1 mouse cellular context compared by ENCODE assay signal in genomic region chr2:83723921-83724826, GRCm38 (mm10).
TF ChIP-seq lines count a peak whose summit lies in the region.

Gene Itgav (plus strand): TSS chr2:83724397.

TF ChIP-seq in CH12.LX, 34 proteins besides CTCF, POLR2A, EP300 and RAD21 (continued from another document):
- TF ChIP-seq USF2 (conservative IDR thresholded peaks at IDR 0.05; ENCODE audit: low read depth, low read length) (no peak), CHD2 (IDR thresholded peaks at IDR 0.05; ENCODE audit: low read length) (peak; percentile 41; the same call in 1 of the 2 replicates), MXI1 (IDR thresholded peaks at IDR 0.05; ENCODE audit: low read depth, low read length) (no peak), MAX (IDR thresholded peaks at IDR 0.05; ENCODE audit: low read length) (peak; percentile 37; the same call in 1 of the 2 replicates), MAFK (IDR thresholded peaks at IDR 0.05; ENCODE audit: insufficient replicate concordance, low read length) (no peak), RCOR1 (conservative IDR thresholded peaks at IDR 0.05; ENCODE audit: low read depth, low read length) (peak; percentile 63; the same call in 1 of the 2 replicates), UBTF (IDR thresholded peaks at IDR 0.05; ENCODE audit: low read depth, low read length) (peak; percentile 97), IRF4 (IDR thresholded peaks at IDR 0.05; ENCODE audit: low read depth, low read length) (peak; percentile 66; the same call in 1 of the 2 replicates), MYC (IDR thresholded peaks at IDR 0.05; ENCODE audit: low read depth, low read length) (0 out of 2 replicates have a peak, but pooled peaks have one; percentile 23), GABPA (IDR thresholded peaks at IDR 0.05; ENCODE audit: insufficient replicate concordance, low read depth, low read length) (no peak), TCF12 (IDR thresholded peaks at IDR 0.05; ENCODE audit: low read depth, low read length) (peak; percentile 82), KAT2A (IDR thresholded peaks at IDR 0.05; ENCODE audit: insufficient replicate concordance, low read length) (0 out of 2 replicates have a peak, but pooled peaks have one; percentile 34), JUN (IDR thresholded peaks at IDR 0.05; ENCODE audit: insufficient read depth, low read depth, low read length) (no peak), MAZ (IDR thresholded peaks at IDR 0.05; ENCODE audit: low read depth, low read length) (peak; percentile 45; the same call in 1 of the 2 replicates), CHD1 (IDR thresholded peaks at IDR 0.05; ENCODE audit: low read depth, low read length) (peak; percentile 74)
